Mouse (Mus musculus): ENCODE measurements around the gene Tor3a. TPM values are rescaled to one million over a fixed set of nuclear protein-coding genes. Genes with fewer than 3 reads are reported as not detected.

Gene Tor3a
- polyA plus RNA-seq, 1 experiment from 2014 or later, result 3.5 TPM

DNA sequence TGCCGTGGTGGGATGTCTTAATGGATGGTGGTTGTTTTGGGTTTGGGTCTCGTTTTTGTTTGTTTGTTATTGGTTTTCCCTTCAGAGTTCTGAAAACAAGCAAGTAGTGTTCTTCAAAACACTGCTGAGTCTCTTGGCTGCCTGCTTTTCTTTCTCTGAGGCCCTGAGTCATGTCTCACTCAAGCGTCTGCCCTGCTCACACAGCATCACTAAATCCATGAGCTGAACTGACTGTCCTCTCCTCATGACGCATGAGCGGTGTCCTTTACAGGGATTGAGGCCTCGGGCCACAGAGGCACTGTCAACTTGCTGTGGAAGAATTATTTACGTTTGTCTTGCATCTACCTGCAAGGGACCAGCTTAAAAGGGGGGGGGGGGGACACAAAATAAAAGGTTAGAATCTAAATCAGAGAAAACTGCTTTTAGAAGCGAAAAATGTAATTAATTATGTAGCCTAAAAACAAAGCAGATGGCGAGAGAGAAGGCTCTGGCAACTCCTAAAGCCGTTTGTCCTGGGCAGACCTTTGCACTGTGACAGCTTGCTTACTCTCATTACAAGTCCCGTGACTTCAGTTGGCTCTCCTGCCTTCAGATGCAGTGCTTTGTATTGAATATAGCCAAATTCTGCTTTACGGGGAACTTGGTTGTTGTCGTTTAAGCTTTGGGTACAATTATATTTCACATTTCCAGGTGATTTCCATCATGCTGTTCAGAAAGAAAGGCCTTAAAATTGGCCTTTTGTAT lies 29.2 kb downstream of the Tor3a start:
- no peaks in the 10 kb centered on the region for H3K9me3 ChIP-seq
- peaks cover 53% of the 10 kb centered on the region for H3K36me3 ChIP-seq (replicated peaks)
- WGBS, result 74% methylated on average over 13 of the region's 13 CpGs
- H3K4me3 ChIP-seq, result no peak overlapping the region
- no peaks in the 10 kb centered on the region for H3K27me3 ChIP-seq (replicated peaks; ENCODE audit: low read depth, poor library complexity, severe bottlenecking)
- no peak for DNase-seq (ENCODE audit: low spot score)
- no peak overlapping the region for H3K27ac ChIP-seq (replicated peaks)
- peaks cover 26% of the 10 kb centered on the region for H3K4me1 ChIP-seq

DNA sequence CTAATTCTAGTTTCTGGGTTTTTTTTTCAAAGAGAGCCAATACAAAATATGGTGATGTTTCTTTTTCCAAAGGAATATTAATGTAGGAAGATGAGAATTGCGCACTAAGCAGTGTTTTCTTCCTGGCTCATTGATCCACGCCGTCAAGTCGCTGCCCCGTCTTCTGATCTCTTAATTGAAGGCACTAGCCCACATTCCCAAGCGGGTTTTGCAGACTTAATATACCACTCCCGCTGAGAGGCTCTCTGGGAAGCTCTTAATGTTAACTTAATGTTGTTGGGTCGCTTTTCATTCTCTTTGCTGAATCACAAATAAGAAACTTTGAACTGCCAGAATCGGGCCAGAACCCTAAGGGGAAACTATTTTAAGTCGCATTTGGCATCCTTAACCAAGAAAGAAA lies 30.1 kb downstream of the Tor3a start:
- H3K9me3 ChIP-seq, result no peaks in the 10 kb centered on the region
- H3K4me1 ChIP-seq, result peaks cover 26% of the 10 kb centered on the region
- H3K27ac ChIP-seq (replicated peaks), result no peak overlapping the region
- H3K36me3 ChIP-seq (replicated peaks), result peaks cover 60% of the 10 kb centered on the region
- no peak for DNase-seq (ENCODE audit: low spot score)
- no peak overlapping the region for H3K4me3 ChIP-seq
- no peaks in the 10 kb centered on the region for H3K27me3 ChIP-seq (replicated peaks; ENCODE audit: low read depth, poor library complexity, severe bottlenecking)
- WGBS, result 60% methylated on average over 10 of the region's 10 CpGs

DNA sequence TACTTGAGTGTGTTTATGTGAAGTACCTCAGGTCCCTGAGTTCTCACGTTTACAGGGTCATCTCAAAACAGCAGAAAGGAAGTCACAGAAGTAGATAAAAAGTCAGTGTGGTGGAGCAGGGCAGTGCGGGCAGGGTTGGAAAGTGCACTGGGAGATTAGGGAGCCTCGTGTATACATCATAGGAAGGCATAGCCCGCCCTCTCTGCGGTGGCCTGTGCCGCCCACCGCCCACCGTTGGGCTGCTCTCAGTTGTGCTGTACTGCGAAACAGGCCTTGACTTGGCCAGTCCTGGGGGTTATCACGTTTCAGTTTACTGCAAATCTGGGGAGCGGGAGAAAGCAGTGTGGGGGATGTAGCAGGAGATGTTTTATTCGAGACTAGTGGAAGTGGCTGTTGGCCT lies 31.3 kb downstream of the Tor3a start:
- H3K27ac ChIP-seq (replicated peaks), result no peak overlapping the region
- peaks cover 61% of the 10 kb centered on the region for H3K36me3 ChIP-seq (replicated peaks)
- H3K27me3 ChIP-seq (replicated peaks; ENCODE audit: low read depth, poor library complexity, severe bottlenecking), result no peaks in the 10 kb centered on the region
- H3K4me1 ChIP-seq, result peaks cover 26% of the 10 kb centered on the region
- WGBS, result 59% methylated on average over 12 of the region's 12 CpGs
- DNase-seq (ENCODE audit: low spot score), result no peak
- H3K4me3 ChIP-seq, result no peak overlapping the region
- no peaks in the 10 kb centered on the region for H3K9me3 ChIP-seq

DNA sequence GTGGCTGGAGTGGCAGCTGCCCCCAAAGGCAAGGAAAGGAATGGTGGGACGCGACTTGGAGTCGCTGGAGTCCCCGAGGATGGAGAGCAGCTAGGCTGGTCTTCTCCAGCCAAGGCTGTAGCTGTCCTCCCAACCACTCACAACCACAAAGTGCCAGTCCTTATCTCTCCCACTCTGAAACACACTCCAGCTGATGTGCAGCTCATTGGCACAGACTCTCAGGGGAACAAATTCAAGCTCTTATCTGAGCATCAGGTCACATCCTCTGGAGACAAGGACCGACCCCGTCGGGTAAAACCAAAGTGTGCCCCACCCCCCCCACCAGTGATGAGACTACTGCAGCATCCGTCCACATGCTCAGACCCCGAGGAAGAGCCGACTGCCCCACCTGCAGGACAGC lies 32.3 kb downstream of the Tor3a start:
- DNase-seq (ENCODE audit: low spot score), result no peak
- Histone ChIP-seq H3K4me1 (peaks cover 26% of the 10 kb centered on the region), H3K36me3 (replicated peaks) (peaks cover 61% of the 10 kb centered on the region), H3K27me3 (replicated peaks; ENCODE audit: low read depth, poor library complexity, severe bottlenecking) (no peaks in the 10 kb centered on the region), H3K9me3 (no peaks in the 10 kb centered on the region), H3K27ac (replicated peaks) (no peak overlapping the region), H3K4me3 (no peak overlapping the region)
- WGBS, result 85% methylated on average over 10 of the region's 10 CpGs

DNA sequence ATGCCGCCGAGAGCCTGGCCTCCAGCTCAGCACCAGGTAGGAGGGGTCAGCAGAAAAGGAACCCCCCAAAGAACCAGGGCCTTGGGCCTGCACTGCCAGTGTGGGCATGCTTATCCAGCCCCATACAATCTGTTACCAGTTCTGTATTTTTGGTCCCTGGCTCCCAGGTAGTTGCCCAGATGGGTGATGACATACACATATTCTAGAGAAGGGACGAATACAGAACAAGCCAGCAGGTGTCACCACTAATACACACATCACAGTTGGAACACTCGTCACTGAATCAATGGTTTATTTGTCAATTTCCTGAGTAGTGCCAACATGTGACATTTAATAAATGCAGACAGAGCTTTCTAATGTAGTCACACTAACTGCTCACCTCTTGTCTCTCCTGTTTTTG lies 33.6 kb downstream of the Tor3a start:
- Histone ChIP-seq H3K27ac (replicated peaks) (no peak overlapping the region), H3K4me1 (peaks cover 26% of the 10 kb centered on the region), H3K4me3 (no peak overlapping the region), H3K27me3 (replicated peaks; ENCODE audit: low read depth, poor library complexity, severe bottlenecking) (no peaks in the 10 kb centered on the region), H3K9me3 (no peaks in the 10 kb centered on the region), H3K36me3 (replicated peaks) (peaks cover 73% of the 10 kb centered on the region)
- no peak for DNase-seq (ENCODE audit: low spot score)
- 78% methylated on average over 4 of the region's 4 CpGs for WGBS

DNA sequence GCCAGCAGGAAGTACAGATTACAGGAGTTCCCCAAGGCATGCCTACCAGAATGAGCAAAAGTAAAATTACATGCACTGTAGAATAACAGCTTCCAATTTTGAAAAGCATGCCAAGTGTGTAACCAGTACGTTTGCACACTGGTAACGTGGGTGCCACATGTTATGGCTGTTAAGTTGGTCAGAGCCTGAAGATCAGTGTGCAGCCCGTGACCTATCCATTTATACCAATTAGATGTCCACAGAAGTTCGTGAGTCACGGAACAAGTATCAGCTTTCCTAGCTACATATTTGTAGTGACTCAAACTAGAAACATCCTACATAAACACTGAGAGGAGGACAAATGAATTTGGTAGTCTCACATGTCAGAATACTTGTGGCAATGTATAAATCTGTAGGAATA lies 34.7 kb downstream of the Tor3a start:
- no peak overlapping the region for H3K27ac ChIP-seq (replicated peaks)
- peaks cover 85% of the 10 kb centered on the region for H3K36me3 ChIP-seq (replicated peaks)
- no peak for DNase-seq (ENCODE audit: low spot score)
- WGBS, result 84% methylated on average over 5 of the region's 5 CpGs
- H3K4me3 ChIP-seq, result no peak overlapping the region
- H3K9me3 ChIP-seq, result no peaks in the 10 kb centered on the region
- H3K4me1 ChIP-seq, result peaks cover 24% of the 10 kb centered on the region
- H3K27me3 ChIP-seq (replicated peaks; ENCODE audit: low read depth, poor library complexity, severe bottlenecking), result no peaks in the 10 kb centered on the region

DNA sequence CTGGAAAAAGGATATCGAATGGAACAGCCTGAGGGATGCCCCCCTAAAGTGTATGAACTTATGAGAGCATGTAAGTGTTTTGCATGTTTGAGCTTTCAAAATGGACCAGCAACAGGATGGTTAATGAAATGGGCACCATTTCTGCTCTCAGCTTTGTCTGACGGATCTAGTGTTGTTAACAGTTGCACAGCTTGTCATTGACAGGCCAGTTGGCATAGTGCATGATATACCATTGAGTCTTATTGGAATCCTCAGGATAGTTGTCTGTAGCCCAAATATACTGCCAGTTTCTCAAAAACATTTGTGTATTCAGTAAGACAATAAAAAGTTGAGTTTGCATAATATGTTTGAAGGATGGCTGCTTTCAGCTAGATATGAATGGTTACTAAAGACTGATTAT lies 39.0 kb downstream of the Tor3a start:
- Histone ChIP-seq H3K36me3 (replicated peaks) (peaks cover 89% of the 10 kb centered on the region), H3K27ac (replicated peaks) (no peak overlapping the region), H3K9me3 (peaks cover 5% of the 10 kb centered on the region; the same call in 1 of the 2 replicates), H3K4me1 (no peaks in the 10 kb centered on the region), H3K4me3 (no peak overlapping the region), H3K27me3 (replicated peaks; ENCODE audit: low read depth, poor library complexity, severe bottlenecking) (no peaks in the 10 kb centered on the region)
- DNase-seq (ENCODE audit: low spot score), result no peak
- 89% methylated on average over 2 of the region's 2 CpGs for WGBS

- no peaks in the 10 kb centered on the region for H3K27me3 ChIP-seq (replicated peaks; ENCODE audit: low read depth, poor library complexity, severe bottlenecking)
- H3K4me3 ChIP-seq, result no peak overlapping the region
- WGBS, result 79% methylated on average over 10 of the region's 10 CpGs
- no peak for DNase-seq (ENCODE audit: low spot score)
- no peak overlapping the region for H3K27ac ChIP-seq (replicated peaks)
- H3K9me3 ChIP-seq, result peaks cover 5% of the 10 kb centered on the region; the same call in 1 of the 2 replicates
- peaks cover 85% of the 10 kb centered on the region for H3K36me3 ChIP-seq (replicated peaks)
- no peaks in the 10 kb centered on the region for H3K4me1 ChIP-seq
Observed at GRCm38 (mm10) chr1:156633095-156633494, 41.1 kb downstream of the Tor3a start.

GRCm38 (mm10) chr1:156630965-156631364 lies 43.2 kb downstream of the Tor3a start:
- peaks cover 75% of the 10 kb centered on the region for H3K36me3 ChIP-seq (replicated peaks)
- DNase-seq (ENCODE audit: low spot score), result no peak
- H3K4me1 ChIP-seq, result no peaks in the 10 kb centered on the region
- H3K9me3 ChIP-seq, result peaks cover 5% of the 10 kb centered on the region; the same call in 1 of the 2 replicates
- H3K27ac ChIP-seq (replicated peaks), result no peak overlapping the region
- no peaks in the 10 kb centered on the region for H3K27me3 ChIP-seq (replicated peaks; ENCODE audit: low read depth, poor library complexity, severe bottlenecking)
- H3K4me3 ChIP-seq, result no peak overlapping the region

DNA sequence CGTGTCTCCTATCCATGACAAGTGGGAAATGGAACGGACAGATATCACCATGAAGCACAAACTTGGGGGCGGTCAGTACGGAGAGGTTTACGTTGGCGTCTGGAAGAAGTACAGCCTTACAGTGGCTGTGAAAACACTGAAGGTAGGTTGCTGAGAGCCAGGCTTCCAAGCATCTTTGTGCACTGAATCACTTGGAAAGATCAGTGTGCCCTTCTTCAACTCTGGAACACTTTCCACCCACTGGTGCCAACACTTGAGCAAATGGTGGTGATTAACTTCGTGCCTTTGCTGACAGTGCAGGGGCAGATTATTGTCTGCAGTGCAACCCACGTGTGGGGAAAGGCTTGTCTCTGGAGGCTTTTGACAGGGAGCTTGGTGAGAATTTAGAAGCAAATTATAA lies 44.2 kb downstream of the Tor3a start:
- Histone ChIP-seq H3K36me3 (replicated peaks) (peaks cover 75% of the 10 kb centered on the region), H3K9me3 (peaks cover 5% of the 10 kb centered on the region; the same call in 1 of the 2 replicates), H3K4me1 (no peaks in the 10 kb centered on the region), H3K27me3 (replicated peaks; ENCODE audit: low read depth, poor library complexity, severe bottlenecking) (no peaks in the 10 kb centered on the region), H3K4me3 (no peak overlapping the region), H3K27ac (replicated peaks) (no peak overlapping the region)
- no peak for DNase-seq (ENCODE audit: low spot score)
- WGBS, result 94% methylated on average over 8 of the region's 8 CpGs

DNA sequence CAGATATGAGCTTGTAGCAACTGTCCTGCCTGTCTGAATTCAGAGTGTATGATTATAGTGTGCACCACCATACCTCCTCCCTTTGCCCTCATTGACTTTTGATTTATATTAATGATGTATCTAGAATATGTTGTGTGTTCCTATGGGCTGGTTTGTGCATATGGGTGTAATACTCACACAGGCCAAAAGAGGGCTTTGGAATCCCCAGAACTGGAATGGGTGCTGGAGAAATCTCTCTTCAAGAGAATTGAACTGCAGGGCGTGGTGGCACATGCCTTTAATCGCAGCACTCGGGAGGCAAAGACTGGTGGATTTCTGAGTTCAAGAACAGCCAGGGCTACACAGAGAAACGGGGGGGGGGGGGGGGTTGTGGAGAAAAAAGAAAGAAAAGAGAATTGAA lies 47.4 kb downstream of the Tor3a start:
- Histone ChIP-seq H3K9me3 (peaks cover 5% of the 10 kb centered on the region; the same call in 1 of the 2 replicates), H3K4me1 (no peaks in the 10 kb centered on the region), H3K27ac (replicated peaks) (no peak overlapping the region), H3K4me3 (no peak overlapping the region), H3K27me3 (replicated peaks; ENCODE audit: low read depth, poor library complexity, severe bottlenecking) (no peaks in the 10 kb centered on the region), H3K36me3 (replicated peaks) (peaks cover 66% of the 10 kb centered on the region)
- DNase-seq (ENCODE audit: low spot score), result no peak
- WGBS, result 82% methylated on average over 4 of the region's 4 CpGs

DNA sequence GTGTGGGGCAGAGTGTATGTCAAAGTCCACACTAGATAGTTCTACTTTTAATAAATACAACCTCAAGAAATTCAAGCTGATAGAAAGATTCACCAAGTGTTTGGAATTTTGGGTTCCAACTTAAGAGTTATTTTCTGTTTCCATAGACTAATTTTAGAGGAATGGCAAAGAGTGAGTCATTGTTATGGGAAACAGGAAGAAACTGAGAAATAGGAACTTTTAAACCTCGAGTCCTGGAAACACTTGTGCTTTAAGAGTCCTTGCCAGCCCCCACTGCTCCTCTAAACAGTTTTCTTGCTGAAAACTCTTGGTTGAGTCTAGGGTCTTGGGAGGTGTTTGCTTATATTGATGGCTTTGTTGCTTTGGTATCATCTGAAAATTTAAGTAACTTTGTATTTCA lies 49.9 kb downstream of the Tor3a start:
- Histone ChIP-seq H3K36me3 (replicated peaks) (peaks cover 41% of the 10 kb centered on the region), H3K9me3 (no peaks in the 10 kb centered on the region), H3K4me1 (peaks cover 6% of the 10 kb centered on the region), H3K27me3 (replicated peaks; ENCODE audit: low read depth, poor library complexity, severe bottlenecking) (no peaks in the 10 kb centered on the region), H3K27ac (replicated peaks) (no peak overlapping the region), H3K4me3 (no peak overlapping the region)
- WGBS, result 78% methylated on average over 1 of the region's 1 CpGs
- DNase-seq (ENCODE audit: low spot score), result no peak

DNA sequence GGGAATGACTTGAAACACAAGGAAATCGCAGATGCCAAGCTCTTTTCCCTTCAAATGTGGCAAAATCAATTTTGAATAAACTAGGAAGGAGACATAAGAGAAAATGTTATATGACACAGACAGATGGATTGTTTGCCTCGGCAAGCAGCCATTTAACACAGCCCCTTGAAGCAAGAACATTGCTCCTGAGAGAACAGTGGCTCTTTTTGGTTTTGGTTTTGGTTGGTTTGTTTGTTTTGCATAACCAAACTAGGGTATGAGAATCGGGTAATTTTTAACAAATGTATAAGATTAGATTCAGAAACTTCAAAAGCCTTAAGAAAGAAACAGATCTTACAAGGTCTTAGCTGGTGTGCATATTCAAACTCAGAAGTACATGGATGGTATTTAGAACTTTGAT lies 53.2 kb downstream of the Tor3a start:
- Histone ChIP-seq H3K36me3 (replicated peaks) (peaks cover 31% of the 10 kb centered on the region), H3K4me1 (peaks cover 22% of the 10 kb centered on the region), H3K9me3 (no peaks in the 10 kb centered on the region), H3K27me3 (replicated peaks; ENCODE audit: low read depth, poor library complexity, severe bottlenecking) (no peaks in the 10 kb centered on the region), H3K4me3 (no peak overlapping the region), H3K27ac (replicated peaks) (no peak overlapping the region)
- 83% methylated on average over 3 of the region's 3 CpGs for WGBS
- no peak for DNase-seq (ENCODE audit: low spot score)

All from embryonic facial prominence, embryonic 10.5 days (tissue).